Mouse (Mus musculus): ENCODE measurements around the gene Rora. TPM values are rescaled to one million over a fixed set of nuclear protein-coding genes. Genes with fewer than 3 reads are reported as not detected.

Gene Rora
- total RNA-seq, 2 experiments from 2014 or later: 43.6 to 48.9 TPM

- DNase-seq (ENCODE audit: low spot score in 2 of 2): no peak
These were observed 155.9 kb downstream of the Rora start for GRCm38 (mm10) chr9:68809536-68809935.

- DNase-seq (ENCODE audit: low spot score in 2 of 2): no peak
These were observed 161.1 kb downstream of the Rora start for GRCm38 (mm10) chr9:68814723-68815122.

- no peak for DNase-seq (ENCODE audit: low spot score in 2 of 2)
These were observed 162.3 kb downstream of the Rora start for GRCm38 (mm10) chr9:68815877-68816276.

- no peak for DNase-seq (ENCODE audit: low spot score in 2 of 2)
These were observed 166.4 kb downstream of the Rora start for GRCm38 (mm10) chr9:68820036-68820435.

- no peak for DNase-seq (ENCODE audit: low spot score in 2 of 2)
These were observed 166.9 kb downstream of the Rora start for GRCm38 (mm10) chr9:68820478-68820877.

DNA sequence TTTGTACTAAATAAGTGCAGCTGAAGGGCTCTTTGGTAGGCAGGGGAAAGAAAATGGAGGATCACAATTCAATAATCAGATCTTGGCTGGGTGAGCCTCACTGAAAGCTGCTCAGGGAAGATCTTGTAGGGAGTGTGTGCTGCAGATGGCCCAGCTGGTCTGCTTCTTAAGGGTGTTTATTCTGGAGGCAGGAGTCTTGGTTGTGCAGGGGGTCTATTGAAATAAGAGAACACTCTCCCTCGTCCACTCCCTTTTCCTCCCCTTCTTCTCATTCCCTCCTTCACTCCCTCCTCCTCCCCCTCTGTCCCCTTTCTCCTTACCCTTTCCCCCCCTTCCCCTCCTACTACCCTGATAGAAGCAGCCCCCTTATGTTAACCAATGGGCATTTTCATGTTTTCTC lies 167.8 kb downstream of the Rora start:
- no peak for DNase-seq (ENCODE audit: low spot score in 2 of 2)

DNA sequence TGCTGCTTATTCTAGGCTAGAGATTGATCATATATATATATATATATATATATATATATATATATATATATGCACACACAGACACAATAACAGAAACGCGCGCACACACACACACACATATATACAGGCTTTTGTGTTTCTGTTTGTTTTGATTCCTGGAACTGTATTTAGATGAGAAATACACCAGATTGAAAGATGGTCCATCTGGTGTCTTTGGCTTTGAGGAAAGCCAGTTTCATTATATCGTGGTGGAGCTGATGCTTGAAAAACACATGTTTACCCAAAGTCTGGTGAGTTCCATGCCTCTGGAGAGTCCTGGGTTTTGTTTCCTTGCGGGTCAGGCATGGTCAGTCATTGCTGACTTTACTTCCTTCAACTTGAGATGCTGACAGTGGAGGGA lies 169.7 kb downstream of the Rora start:
- no peak for DNase-seq (ENCODE audit: low spot score in 2 of 2)

- DNase-seq (ENCODE audit: low spot score in 2 of 2): no peak
These were observed 171.5 kb downstream of the Rora start for GRCm38 (mm10) chr9:68825107-68825506.

GRCm38 (mm10) chr9:68825841-68826240 lies 172.3 kb downstream of the Rora start:
- no peak for DNase-seq (ENCODE audit: low spot score in 2 of 2)

GRCm38 (mm10) chr9:68827441-68827840 lies 173.9 kb downstream of the Rora start:
- no peak for DNase-seq (ENCODE audit: low spot score in 2 of 2)

DNA sequence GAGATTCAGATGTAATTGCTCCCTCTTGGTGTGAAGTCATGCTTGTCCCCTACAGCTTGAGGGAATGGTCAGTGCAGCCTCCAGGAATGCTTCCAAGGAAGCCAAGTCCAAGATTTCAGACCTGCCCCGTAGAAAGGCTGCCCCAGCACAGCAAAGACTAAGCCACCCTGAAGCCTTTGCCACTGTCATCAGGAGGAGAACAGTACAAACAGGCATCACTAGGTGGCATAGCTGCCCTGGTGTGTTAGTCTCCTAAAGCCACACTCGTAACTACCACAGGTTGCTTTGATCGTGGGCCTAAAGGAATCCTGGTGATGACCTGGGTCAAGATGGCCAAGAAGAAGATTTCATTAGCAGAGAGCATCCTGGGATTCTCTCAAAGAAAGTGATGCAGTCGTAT lies 176.3 kb downstream of the Rora start:
- DNase-seq (ENCODE audit: low spot score in 2 of 2): no peak

GRCm38 (mm10) chr9:68833323-68833722 lies 179.7 kb downstream of the Rora start:
- no peak for DNase-seq (ENCODE audit: low spot score in 2 of 2)

DNA sequence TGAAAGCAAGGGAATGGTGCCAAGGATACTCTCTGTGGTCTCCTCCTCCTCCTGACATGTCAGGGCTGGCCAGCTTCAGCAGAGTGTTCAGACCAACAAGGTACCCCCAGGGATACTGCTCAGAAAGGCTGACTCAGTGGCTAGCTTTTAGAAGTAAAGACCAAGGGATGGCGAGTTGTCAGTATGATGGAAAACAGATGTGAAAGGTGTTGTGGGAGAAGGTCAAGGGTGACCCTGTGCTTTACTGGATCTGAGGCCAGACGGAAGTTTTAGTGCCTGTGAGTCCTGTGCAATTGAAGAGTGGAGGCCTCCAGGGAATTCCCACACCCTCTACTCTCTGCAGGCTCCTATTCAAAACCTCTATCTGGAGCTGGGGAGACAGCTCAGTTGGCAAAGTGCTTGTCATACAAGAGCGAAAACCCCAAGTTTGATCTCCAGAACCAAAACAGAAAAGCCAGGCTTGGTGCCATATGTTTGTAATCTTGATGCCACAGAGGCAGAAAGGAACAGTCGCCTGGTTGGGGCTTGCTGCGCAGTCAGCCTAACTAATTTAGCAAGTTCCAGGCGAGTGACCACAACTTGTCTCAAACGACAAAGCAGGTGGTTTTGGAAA lies 181.6 kb downstream of the Rora start:
- DNase-seq (ENCODE audit: low spot score in 2 of 2): no peak

DNA sequence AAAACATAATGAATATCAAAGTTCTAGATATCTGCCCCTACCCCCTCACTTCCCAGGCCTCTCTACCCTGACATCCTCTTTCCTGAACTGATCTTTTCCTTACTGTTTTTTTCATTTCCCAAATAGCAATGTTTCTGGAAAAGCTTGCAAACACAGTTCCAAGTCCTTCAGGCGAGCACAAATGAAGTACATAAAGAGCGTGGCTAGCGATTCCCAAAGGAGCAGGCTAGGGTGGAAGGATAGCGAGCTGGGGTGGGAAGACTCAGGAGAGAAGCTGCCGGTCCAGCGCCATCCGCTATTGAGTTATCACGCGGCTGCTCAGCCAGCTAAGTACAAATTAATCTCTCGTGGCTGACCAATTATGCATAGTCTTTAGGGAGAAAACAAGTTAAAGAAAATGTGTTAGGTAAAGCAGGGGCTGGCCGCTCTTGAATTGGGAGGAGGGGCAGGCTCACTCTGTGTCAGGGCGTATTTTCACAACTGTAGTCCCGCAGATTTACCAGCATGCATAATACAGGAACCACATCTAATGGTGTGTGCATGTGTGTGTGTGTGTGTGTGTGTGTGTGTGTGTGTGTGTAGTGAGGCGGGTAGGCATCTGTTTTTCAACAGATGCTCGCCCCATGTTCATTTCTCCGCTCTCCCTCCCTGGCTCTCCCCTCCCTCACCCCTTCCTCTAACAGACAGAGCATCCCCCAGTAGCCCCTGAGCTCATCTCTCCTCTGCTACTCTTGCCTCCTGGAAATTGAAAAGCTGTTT lies 188.7 kb downstream of the Rora start:
- DNase-seq (ENCODE audit: low spot score in 2 of 2): peak in 1 of 2 experiments; percentile 28

GRCm38 (mm10) chr9:68845556-68845955 lies 192.0 kb downstream of the Rora start:
- no peak for DNase-seq (ENCODE audit: low spot score in 2 of 2)

GRCm38 (mm10) chr9:68850321-68850720 lies 196.7 kb downstream of the Rora start:
- DNase-seq (ENCODE audit: low spot score in 2 of 2): no peak

- DNase-seq (ENCODE audit: low spot score in 2 of 2): no peak
These were observed 198.6 kb downstream of the Rora start for GRCm38 (mm10) chr9:68852201-68852600.

GRCm38 (mm10) chr9:68852934-68853333 lies 199.3 kb downstream of the Rora start:
- DNase-seq (ENCODE audit: low spot score in 2 of 2): no peak

DNA sequence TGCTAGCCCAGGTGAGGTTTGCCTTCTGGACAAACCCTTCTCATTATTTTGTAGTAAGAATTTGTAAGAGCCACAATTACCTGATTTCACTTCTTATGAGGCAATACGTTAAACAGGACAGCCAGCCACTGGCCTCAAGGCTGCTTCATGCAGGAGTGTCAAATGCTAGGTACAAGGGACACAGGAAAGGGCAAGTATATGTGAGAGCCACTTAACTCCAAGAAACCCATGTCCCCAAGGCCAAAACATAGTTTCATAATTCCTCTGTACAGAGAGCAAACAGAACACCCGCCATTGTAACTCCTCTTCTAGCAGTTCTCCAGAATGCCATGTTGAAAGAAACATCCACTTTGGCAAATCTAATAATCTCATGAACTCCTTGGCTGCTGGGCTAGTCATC lies 205.9 kb downstream of the Rora start:
- DNase-seq (ENCODE audit: low spot score in 2 of 2): no peak

DNA sequence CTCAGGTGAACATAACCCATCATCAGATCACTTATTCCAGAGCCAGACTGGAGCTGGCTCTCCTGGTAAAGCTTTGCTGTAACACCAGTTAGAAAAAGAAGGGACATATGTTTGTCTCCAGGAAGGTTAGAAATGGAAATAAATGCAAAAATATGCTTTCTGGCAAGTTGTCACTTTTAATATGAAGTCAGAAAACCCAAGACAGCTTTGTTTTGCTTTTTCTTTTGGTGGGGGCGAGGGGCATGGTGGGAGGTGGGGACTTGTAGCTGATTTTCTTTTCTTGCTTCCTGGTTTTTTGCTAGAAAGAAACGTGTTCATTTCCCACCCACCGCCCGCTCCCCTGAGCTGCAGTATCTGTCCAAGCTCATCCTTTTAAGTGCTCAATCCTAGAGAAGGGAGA lies 212.7 kb downstream of the Rora start:
- no peak for DNase-seq (ENCODE audit: low spot score in 2 of 2)

- no peak for DNase-seq (ENCODE audit: low spot score in 2 of 2)
These were observed 220.3 kb downstream of the Rora start for GRCm38 (mm10) chr9:68873838-68874237.

DNA sequence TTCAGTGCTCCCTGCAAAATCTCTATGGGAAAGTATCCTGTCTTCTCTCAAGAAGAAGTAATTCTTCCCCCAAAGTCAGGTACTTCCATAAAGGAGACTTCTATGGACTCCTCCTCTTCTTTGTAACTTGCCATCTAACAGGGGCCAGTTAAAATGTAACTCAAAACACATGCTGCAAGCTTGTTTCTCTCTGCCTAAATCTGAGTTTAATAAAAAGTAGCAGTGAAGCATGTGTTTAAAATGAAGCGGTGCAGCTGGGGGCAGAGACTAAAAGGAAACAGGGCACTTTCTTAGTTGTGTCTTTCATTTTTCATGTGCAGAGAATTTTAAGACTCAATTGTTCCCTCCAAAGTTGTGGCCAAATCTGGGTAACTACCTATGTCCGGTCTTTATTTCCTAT lies 221.0 kb downstream of the Rora start:
- DNase-seq (ENCODE audit: low spot score in 2 of 2): no peak

- DNase-seq (ENCODE audit: low spot score in 2 of 2): no peak
These were observed 222.2 kb downstream of the Rora start for GRCm38 (mm10) chr9:68875791-68876190.

Measured in gastrocnemius, postnatal 4 days (tissue).